Mouse (Mus musculus) testis, adult 2 months (tissue): Measurements from ENCODE around the gene Tm4sf19. TPM values are rescaled to one million over a fixed set of nuclear protein-coding genes. Genes with fewer than 3 reads are reported as not detected.

Experiments used
- H3K27ac ChIP-seq: fragments of 200-500 bp; 2 replicates; pipeline ENCODE4 v1.5.1; 2012; ENCODE audit warnings: low read depth, low read length; ENCODE audit not compliant: control insufficient read depth, insufficient read depth
- H3K27me3 ChIP-seq: fragments of 200-500 bp; 2 replicates; pipeline ENCODE4 v1.6.1; 2012; ENCODE audit warnings: mild to moderate bottlenecking, low read length, moderate library complexity; ENCODE audit not compliant: control insufficient read depth, insufficient read depth
- H3K36me3 ChIP-seq: fragments of 200-500 bp; 2 replicates; pipeline ENCODE4 v1.6.1; 2012; ENCODE audit warnings: mild to moderate bottlenecking, low read length; ENCODE audit not compliant: control insufficient read depth, insufficient read depth
- H3K4me1 ChIP-seq: fragments of 200-500 bp; 2 replicates; pipeline ENCODE4 v1.6.1; 2012; ENCODE audit warnings: low read length; ENCODE audit not compliant: control insufficient read depth, insufficient read depth
- H3K4me3 ChIP-seq: fragments of 200-500 bp; 2 replicates; pipeline ENCODE4 v1.5.1; 2012; ENCODE audit warnings: low read depth, mild to moderate bottlenecking, low read length, moderate library complexity, mixed read lengths; ENCODE audit not compliant: control insufficient read depth
- CTCF ChIP-seq: fragments of 200-500 bp; IDR thresholded peaks from 2 replicates; pipeline ENCODE4 v1.5.1; 2012; ENCODE audit warnings: low read depth, mild to moderate bottlenecking, inconsistent platforms, low read length, moderate library complexity; ENCODE audit not compliant: control insufficient read depth, insufficient read depth, insufficient replicate concordance
- POLR2A ChIP-seq: fragments of 200-500 bp; IDR thresholded peaks from 2 replicates; pipeline ENCODE4 v1.6.1; 2012; ENCODE audit warnings: low read depth, mild to moderate bottlenecking, inconsistent platforms, low read length, moderate library complexity; ENCODE audit not compliant: control insufficient read depth
- polyA plus RNA-seq: library from polyadenylated mRNA; depleted of rRNA; stranded (reverse); fragments of >200 nt; gene quantifications from 2 replicates; pipeline ENCODE4 v1.2.3, GENCODE M21; 2012; rRNA removed

Tm4sf19 gene
- 4.0 and 4.4 TPM in 2 replicates for polyA plus RNA-seq

GRCm38 (mm10) chr16:32400267-32400666 lies at the start of gene Tm4sf19:
TSS of gene Tm4sf19 (plus strand) at chr16:32400506.
- H3K36me3 ChIP-seq: no peaks in the 10 kb centered on the region
- H3K4me1 ChIP-seq: peaks cover 5% of the 10 kb centered on the region
- no peak within 1 kb of the TSS for H3K27ac ChIP-seq
- peak within 1 kb of the TSS; percentile 75 for H3K4me3 ChIP-seq
- TF ChIP-seq POLR2A: no peak
- TF ChIP-seq CTCF: no peak
- H3K27me3 ChIP-seq: no peaks in the 10 kb centered on the region

GRCm38 (mm10) chr16:32350776-32351175 lies 49.5 kb upstream of the Tm4sf19 start:
- Histone ChIP-seq H3K4me3 (no peak overlapping the region), H3K27ac (no peak overlapping the region), H3K36me3 (peaks cover 3% of the 10 kb centered on the region; the same call in 1 of the 2 replicates), H3K4me1 (no peaks in the 10 kb centered on the region), H3K27me3 (no peaks in the 10 kb centered on the region)
- no peak for TF ChIP-seq CTCF
- TF ChIP-seq POLR2A: no peak

- no peaks in the 10 kb centered on the region for H3K27me3 ChIP-seq
- H3K4me3 ChIP-seq: no peak overlapping the region
- no peak overlapping the region for H3K27ac ChIP-seq
- H3K4me1 ChIP-seq: no peaks in the 10 kb centered on the region
- no peaks in the 10 kb centered on the region for H3K36me3 ChIP-seq
- TF ChIP-seq CTCF: no peak
- TF ChIP-seq POLR2A: no peak
Measured at GRCm38 (mm10) chr16:32363530-32363929, 36.8 kb upstream of the Tm4sf19 start.

GRCm38 (mm10) chr16:32371351-32371750 lies 29.0 kb upstream of the Tm4sf19 start:
- Histone ChIP-seq H3K4me3 (no peak overlapping the region), H3K36me3 (no peaks in the 10 kb centered on the region), H3K27me3 (no peaks in the 10 kb centered on the region), H3K4me1 (no peaks in the 10 kb centered on the region), H3K27ac (no peak overlapping the region)
- TF ChIP-seq CTCF (no peak), POLR2A (no peak)

GRCm38 (mm10) chr16:32379575-32379974 lies 20.7 kb upstream of the Tm4sf19 start:
- Histone ChIP-seq H3K4me1 (no peaks in the 10 kb centered on the region), H3K4me3 (no peak overlapping the region), H3K27me3 (no peaks in the 10 kb centered on the region), H3K27ac (no peak overlapping the region), H3K36me3 (peaks cover 2% of the 10 kb centered on the region; the same call in 1 of the 2 replicates)
- TF ChIP-seq CTCF: no peak
- TF ChIP-seq POLR2A: no peak

GRCm38 (mm10) chr16:32382901-32383300 lies 17.4 kb upstream of the Tm4sf19 start:
- Histone ChIP-seq H3K27me3 (no peaks in the 10 kb centered on the region), H3K4me3 (no peak overlapping the region), H3K36me3 (no peaks in the 10 kb centered on the region), H3K27ac (no peak overlapping the region), H3K4me1 (no peaks in the 10 kb centered on the region)
- TF ChIP-seq POLR2A (no peak), CTCF (no peak)

GRCm38 (mm10) chr16:32384885-32385284 lies 15.4 kb upstream of the Tm4sf19 start:
- Histone ChIP-seq H3K4me3 (no peak overlapping the region), H3K4me1 (no peaks in the 10 kb centered on the region), H3K36me3 (0 out of 2 replicates have a peak, but pooled peaks cover 1% of the 10 kb centered on the region), H3K27ac (no peak overlapping the region), H3K27me3 (no peaks in the 10 kb centered on the region)
- TF ChIP-seq POLR2A (no peak), CTCF (no peak)

- no peaks in the 10 kb centered on the region for H3K4me1 ChIP-seq
- 0 out of 2 replicates have a peak, but pooled peaks cover 1% of the 10 kb centered on the region for H3K36me3 ChIP-seq
- no peak overlapping the region for H3K27ac ChIP-seq
- no peaks in the 10 kb centered on the region for H3K27me3 ChIP-seq
- TF ChIP-seq POLR2A (no peak), CTCF (no peak)
- no peak overlapping the region for H3K4me3 ChIP-seq
Measured at GRCm38 (mm10) chr16:32386826-32387225, 13.5 kb upstream of the Tm4sf19 start.
